Comparison of ENCODE assay signal across 9 mouse cellular contexts in genomic region chr16:91724247-91724646, GRCm38 (mm10). TPM values are rescaled to one million over a fixed set of nuclear protein-coding genes. Genes with fewer than 3 reads are reported as not detected.
DNase-seq lines count a peak whose midpoint lies in the region; ATAC-seq and TF ChIP-seq lines count a peak whose summit lies in the region.
"Had no signal": no experiment of that assay in that cellular context is flagged by ENCODE, and none has a peak within 500 bp of the region (broad histone marks: within the 10 kb centered on the region; RNA-seq: fewer than 3 reads in every experiment).

No protein-coding gene starts in this region.

- peaks cover 4% of the 10 kb centered on the region for H3K79me2 ChIP-seq in heart, adult 2 months (replicated peaks; ENCODE audit: control insufficient read depth, insufficient read depth, low read length)

- DNase-seq in heart, adult 2 months, result peak; percentile 60 to 76
- peak; percentile 20 for DNase-seq in 3134 (ENCODE audit: extremely low read depth, insufficient read length, low spot score)
- DNase-seq in R1 (ENCODE audit: low read depth, low spot score), result peak; percentile 87
- DNase-seq in cerebellum, postnatal 25 days, result peak; percentile 71 to 77
- peak; percentile 62 for DNase-seq in kidney, postnatal 14 days
- peak; percentile 54 for DNase-seq in midbrain, postnatal 0 days (ENCODE audit: low spot score)
- DNase-seq in ovary, postnatal 14 days (ENCODE audit: low spot score), result no peak

- 37% methylated on average over 3 of the region's 3 CpGs for WGBS in heart, adult 2 months
- WGBS in heart, embryonic 12.5 days, result 48% methylated on average over 3 of the region's 3 CpGs
- 43% methylated on average over 3 of the region's 3 CpGs for WGBS in midbrain, postnatal 0 days

- no peak for ATAC-seq in heart, embryonic 12.5 days (ENCODE audit: insufficient number of reproducible peaks, low FRiP score)
- ATAC-seq in midbrain, postnatal 0 days (ENCODE audit: low FRiP score), result no peak

- intact Hi-C loops in heart, adult 2 months (cut with DNase I), result loop anchor here (1.0 to 2.0 kb wide), 2 partner anchors 163 to 194 kb away; no protein-coding TSS in a partner anchor

- peaks cover 1% of the 10 kb centered on the region; the same call in 1 of the 2 replicates for H3K4me1 ChIP-seq in heart, adult 2 months (ENCODE audit: control insufficient read depth, insufficient read depth, low read length)
- H3K4me1 ChIP-seq in heart, embryonic 12.5 days (replicated peaks), result peaks cover 11% of the 10 kb centered on the region
- peaks cover 10% of the 10 kb centered on the region for H3K4me1 ChIP-seq in midbrain, postnatal 0 days (ENCODE audit: insufficient read depth, low read length)
- H3K4me1 ChIP-seq: stomach, embryonic 15.5 days had no signal

- no peak overlapping the region for H3K9ac ChIP-seq in heart, adult 2 months (ENCODE audit: low read depth, low read length)
- H3K9ac ChIP-seq in heart, embryonic 12.5 days, result no peak overlapping the region
- H3K9ac ChIP-seq in midbrain, postnatal 0 days (replicated peaks; ENCODE audit: low read length, poor library complexity, severe bottlenecking), result no peak overlapping the region
- H3K9ac ChIP-seq: stomach, embryonic 15.5 days had no signal

- no peaks in the 10 kb centered on the region for H3K27me3 ChIP-seq in heart, adult 2 months (ENCODE audit: control insufficient read depth, insufficient read depth, low read length)
- H3K27me3 ChIP-seq in heart, embryonic 12.5 days (replicated peaks), result no peaks in the 10 kb centered on the region
- H3K27me3 ChIP-seq in midbrain, postnatal 0 days (ENCODE audit: insufficient read depth, low read length), result no peaks in the 10 kb centered on the region
- H3K27me3 ChIP-seq: stomach, embryonic 15.5 days had no signal

- no peaks in the 10 kb centered on the region for H3K9me3 ChIP-seq in heart, embryonic 12.5 days (replicated peaks)
- H3K9me3 ChIP-seq in midbrain, postnatal 0 days (ENCODE audit: low read length), result no peaks in the 10 kb centered on the region
- H3K9me3 ChIP-seq: stomach, embryonic 15.5 days had no signal

- TF ChIP-seq POLR2A in heart, adult 2 months (IDR thresholded peaks at IDR 0.05; ENCODE audit: insufficient read depth, low read depth, low read length), result no peak

- H3K36me3 ChIP-seq in heart, adult 2 months (ENCODE audit: control insufficient read depth, insufficient read depth, low read length), result no peaks in the 10 kb centered on the region
- H3K36me3 ChIP-seq in heart, embryonic 12.5 days, result peaks cover 31% of the 10 kb centered on the region
- peaks cover 6% of the 10 kb centered on the region for H3K36me3 ChIP-seq in midbrain, postnatal 0 days (ENCODE audit: insufficient read depth, low read length)
- H3K36me3 ChIP-seq: stomach, embryonic 15.5 days had no signal

- H3K27ac ChIP-seq in heart, adult 2 months, result no peak overlapping the region
- H3K27ac ChIP-seq in heart, embryonic 12.5 days (ENCODE audit: poor library complexity, severe bottlenecking), result no peak overlapping the region
- no peak overlapping the region for H3K27ac ChIP-seq in midbrain, postnatal 0 days (ENCODE audit: low read depth, low read length)
- H3K27ac ChIP-seq: stomach, embryonic 15.5 days had no signal

- H3K4me2 ChIP-seq in heart, embryonic 12.5 days, result no peak overlapping the region
- H3K4me2 ChIP-seq in midbrain, postnatal 0 days (ENCODE audit: low read depth, low read length, poor library complexity, severe bottlenecking), result no peak overlapping the region
- H3K4me2 ChIP-seq: stomach, embryonic 15.5 days had no signal

- TF ChIP-seq EP300 in heart, adult 2 months (IDR thresholded peaks at IDR 0.05; ENCODE audit: insufficient read depth, low read depth, low read length), result peak; percentile 52; the same call in 1 of the 2 replicates

- no peak overlapping the region for H3K4me3 ChIP-seq in heart, adult 2 months
- H3K4me3 ChIP-seq in heart, embryonic 12.5 days, result no peak overlapping the region
- H3K4me3 ChIP-seq in midbrain, postnatal 0 days (ENCODE audit: low read depth, low read length), result no peak overlapping the region
- H3K4me3 ChIP-seq: stomach, embryonic 15.5 days had no signal

- peak; percentile 88 for TF ChIP-seq CTCF in heart, adult 2 months (IDR thresholded peaks at IDR 0.05)
- TF ChIP-seq CTCF in midbrain, postnatal 0 days (IDR thresholded peaks at IDR 0.05), result peak; percentile 71

RNA-seq across cellular contexts. Expression of gene Cryzl1, which starts 4.5 kb away (rescaled TPM):
- 10 to 100 TPM; 22.2 to 26.0 TPM for total RNA-seq in heart, adult 2 months (2021)
- polyA plus RNA-seq in heart, adult 2 months (2012; rRNA removed), result 19.2 and 37.5 TPM in 2 replicates
- polyA plus RNA-seq in heart, embryonic 12.5 days (2016; fragmentation: Nextera tagmentation; extraction: Ambion mirVana), result 48.2 and 54.5 TPM in 2 replicates
- 42.9 and 68.7 TPM in 2 replicates for total RNA-seq in midbrain, postnatal 0 days (2014; rRNA removed)
- polyA plus RNA-seq in midbrain, postnatal 0 days (2015; fragmentation: Nextera tagmentation; extraction: Ambion mirVana), result 93.0 and 100 TPM in 2 replicates

RNA-seq across cellular contexts. Expression of gene Itsn1, which starts 4.8 kb away (rescaled TPM):
- total RNA-seq in heart, adult 2 months (2021), result 10 to 100 TPM; 45.1 to 46.7 TPM
- 35.8 and 48.5 TPM in 2 replicates for polyA plus RNA-seq in heart, adult 2 months (2012; rRNA removed)
- 29.7 and 31.2 TPM in 2 replicates for polyA plus RNA-seq in heart, embryonic 12.5 days (2016; fragmentation: Nextera tagmentation; extraction: Ambion mirVana)
- 78.7 and 84.7 TPM in 2 replicates for total RNA-seq in midbrain, postnatal 0 days (2014; rRNA removed)
- polyA plus RNA-seq in midbrain, postnatal 0 days (2015; fragmentation: Nextera tagmentation; extraction: Ambion mirVana), result 34.0 and 34.7 TPM in 2 replicates

RNA-seq across cellular contexts. Expression of gene Donson, which starts 35.7 kb away (rescaled TPM):
- 1 to 10 TPM; 3.9 to 4.9 TPM for total RNA-seq in heart, adult 2 months (2021)
- 2.4 and 5.8 TPM in 2 replicates for polyA plus RNA-seq in heart, adult 2 months (2012; rRNA removed)
- polyA plus RNA-seq in heart, embryonic 12.5 days (2016; fragmentation: Nextera tagmentation; extraction: Ambion mirVana), result 20.9 and 22.5 TPM in 2 replicates
- 18.3 and 28.8 TPM in 2 replicates for total RNA-seq in midbrain, postnatal 0 days (2014; rRNA removed)
- polyA plus RNA-seq in midbrain, postnatal 0 days (2015; fragmentation: Nextera tagmentation; extraction: Ambion mirVana), result 14.0 and 15.5 TPM in 2 replicates
